Mouse (Mus musculus) CD4-positive naive resting alpha-beta T cell, adult 57 days (primary cell): Measurements from ENCODE around the gene Tmem136. TPM values are rescaled to one million over a fixed set of nuclear protein-coding genes. Genes with fewer than 3 reads are reported as not detected.

Experiments
- total RNA-seq: library from RNA; stranded (reverse); gene quantifications from one replicate; pipeline ENCODE4 v1.2.4, GENCODE M21; 2023

The Tmem136 gene
- not detected for total RNA-seq

GRCm38 (mm10) chr9:43116134-43116996, at the start of gene Tmem136:
Gene Tmem136 (minus strand): TSS chr9:43116570.

GRCm38 (mm10) chr9:43107187-43107517, 9.2 kb downstream of the Tmem136 start, which contains the start of gene Arhgef12:
Gene Arhgef12 (minus strand): TSS chr9:43107239.

Other genes starting within 250 kb of the Tmem136 start
- gene Grik4, start 172.1 kb downstream of the Tmem136 start, total RNA-seq: not detected
- 8.9 TPM for gene Arhgef12, start 9.3 kb downstream of the Tmem136 start, total RNA-seq
- not detected for gene Pou2f3, start 93.8 kb upstream of the Tmem136 start, total RNA-seq
- gene Oaf, start 123.3 kb upstream of the Tmem136 start, total RNA-seq: 0.30 TPM
- gene Trim29, start 194.3 kb upstream of the Tmem136 start, total RNA-seq: not detected